Mouse (Mus musculus): ENCODE measurements around the gene Tmx1. TPM values are rescaled to one million over a fixed set of nuclear protein-coding genes. Genes with fewer than 3 reads are reported as not detected.

The Tmx1 gene
- 139 and 155 TPM in 2 replicates for polyA plus RNA-seq (2015; fragmentation: Nextera tagmentation; extraction: Ambion mirVana)

DNA sequence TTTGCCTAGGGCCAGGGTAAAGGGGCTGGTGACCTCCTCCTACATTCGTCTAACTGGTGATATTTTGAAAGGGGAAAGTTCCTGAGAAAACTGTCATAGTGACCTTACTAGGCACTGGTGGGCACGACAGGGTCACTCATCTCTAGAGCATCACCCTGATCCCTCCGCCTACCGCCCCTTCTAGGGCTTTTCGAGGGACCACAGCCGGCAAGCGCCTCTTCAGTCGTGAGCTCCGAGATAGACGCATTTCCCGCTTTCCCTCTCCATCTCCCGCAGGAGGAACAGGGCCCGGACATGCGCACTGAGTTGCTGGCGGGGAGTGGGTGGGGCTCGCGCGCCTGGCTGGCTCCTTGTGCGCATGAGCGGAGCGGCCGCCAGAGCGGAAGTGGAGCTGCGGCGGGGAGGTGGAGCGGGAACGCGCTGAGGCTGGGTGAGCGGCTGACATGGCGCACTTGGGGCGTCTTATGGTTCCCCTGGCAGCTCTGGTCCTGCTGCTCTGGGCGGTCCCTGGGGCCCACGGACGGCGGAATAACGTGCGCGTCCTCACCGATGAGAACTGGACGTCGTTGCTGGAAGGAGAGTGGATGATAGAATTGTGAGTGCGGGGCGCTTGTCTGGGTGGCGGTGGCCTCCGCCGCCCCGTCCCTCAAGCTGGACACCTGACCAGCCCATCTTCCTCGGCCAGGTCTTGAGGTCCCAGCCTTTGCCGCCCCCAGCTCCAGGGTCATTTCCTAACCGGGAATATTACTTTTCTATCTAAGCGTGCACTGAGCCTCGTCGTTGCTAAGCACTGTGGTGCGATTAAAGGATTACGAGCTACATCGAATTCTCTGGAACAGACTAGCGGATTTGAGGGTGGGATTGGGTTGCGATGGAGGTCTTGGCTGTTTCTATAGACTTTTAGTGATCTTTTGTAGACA, at the start of gene Tmx1:
Tmx1 (plus strand) TSS at position 370 of the 920 bp plus-strand sequence.
- Histone ChIP-seq H3K4me3 (peak within 1 kb of the TSS; percentile 75), H3K36me3 (peaks cover 7% of the 10 kb centered on the region), H3K27me3 (no peaks in the 10 kb centered on the region), H3K27ac (replicated peaks) (peak within 1 kb of the TSS; percentile 85), H3K9ac (peak within 1 kb of the TSS; percentile 86), H3K4me1 (replicated peaks) (peaks cover 29% of the 10 kb centered on the region), H3K9me3 (no peaks in the 10 kb centered on the region), H3K4me2 (peak within 1 kb of the TSS; percentile 74)
- ATAC-seq (ENCODE audit: low read depth), result peak; percentile 98
- under 1% methylated on average over 58 of the region's 58 CpGs for WGBS

DNA sequence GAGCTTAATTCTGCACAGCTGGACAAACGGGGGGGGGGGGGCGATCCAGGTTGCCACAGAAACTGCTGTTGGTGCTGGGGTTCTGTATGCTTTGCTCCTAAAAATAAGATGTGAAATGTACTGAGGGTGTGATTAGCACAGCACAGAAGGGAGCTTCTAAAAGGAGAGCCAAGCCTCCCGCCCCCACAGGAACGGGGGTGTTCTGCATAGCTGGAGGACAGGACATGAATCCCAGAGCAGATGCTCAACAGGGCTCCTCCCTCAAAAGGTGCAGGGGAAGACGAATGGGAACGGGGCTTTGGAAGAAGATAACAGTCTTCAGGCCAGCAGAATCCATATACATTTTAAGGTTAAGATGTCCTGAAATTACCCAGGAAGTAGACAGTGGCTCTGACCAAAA, 48.6 kb upstream of the Tmx1 start:
- no peak overlapping the region for H3K9ac ChIP-seq
- H3K27me3 ChIP-seq, result no peaks in the 10 kb centered on the region
- ATAC-seq (ENCODE audit: low read depth), result no peak

DNA sequence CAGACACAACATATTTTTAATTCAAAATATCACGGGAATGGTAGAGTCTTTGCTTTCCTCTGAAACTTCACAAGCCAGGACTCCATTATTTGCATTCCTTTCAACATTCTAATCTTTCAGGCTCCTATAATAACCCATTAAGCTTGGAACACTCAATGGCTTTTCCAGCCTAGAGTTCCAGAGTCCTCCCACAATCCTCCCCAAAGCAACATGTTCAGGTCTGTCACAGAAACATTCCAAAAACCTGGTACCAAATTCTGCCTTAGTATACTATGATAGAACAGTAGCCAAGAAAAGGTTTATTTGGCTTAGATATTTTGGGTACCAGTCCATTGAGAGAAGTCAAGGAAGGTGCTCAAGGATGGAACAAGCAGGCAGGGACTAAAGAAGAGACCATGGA, 44.5 kb upstream of the Tmx1 start:
- Histone ChIP-seq H3K4me1 (replicated peaks) (no peaks in the 10 kb centered on the region), H3K9me3 (no peaks in the 10 kb centered on the region), H3K4me2 (no peak overlapping the region), H3K27me3 (no peaks in the 10 kb centered on the region), H3K4me3 (no peak overlapping the region), H3K9ac (no peak overlapping the region), H3K36me3 (no peaks in the 10 kb centered on the region), H3K27ac (replicated peaks) (no peak overlapping the region)
- ATAC-seq (ENCODE audit: low read depth), result no peak
- 80% methylated on average over 1 of the region's 1 CpGs for WGBS

More for the DNA sequence above, 48.6 kb upstream of the Tmx1 start:
- Histone ChIP-seq H3K4me3 (no peak overlapping the region), H3K9me3 (no peaks in the 10 kb centered on the region), H3K4me1 (replicated peaks) (no peaks in the 10 kb centered on the region), H3K27ac (replicated peaks) (no peak overlapping the region), H3K36me3 (no peaks in the 10 kb centered on the region), H3K4me2 (no peak overlapping the region)
- 79% methylated on average over 6 of the region's 6 CpGs for WGBS

DNA sequence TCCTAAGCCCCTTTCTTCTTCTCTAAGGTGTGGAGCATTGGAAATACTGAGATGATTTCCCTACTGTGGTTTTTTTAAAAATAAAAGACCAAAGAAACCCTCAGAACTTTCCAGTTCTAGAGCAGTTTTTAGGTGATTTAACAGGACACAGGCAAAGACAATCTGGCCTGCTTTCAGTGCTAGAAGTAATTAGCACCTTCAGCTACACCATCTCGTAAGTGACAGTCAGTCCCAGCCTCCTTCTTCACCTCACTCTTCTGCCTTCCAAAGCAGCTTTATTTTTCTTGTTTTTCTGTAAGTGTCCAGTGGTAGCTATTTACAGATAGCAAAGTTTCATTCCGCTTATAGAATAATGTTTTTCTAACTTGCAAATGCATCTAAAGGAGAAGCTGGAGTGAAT, 43.3 kb upstream of the Tmx1 start:
- ATAC-seq (ENCODE audit: low read depth), result no peak
- Histone ChIP-seq H3K4me2 (no peak overlapping the region), H3K27me3 (no peaks in the 10 kb centered on the region), H3K4me1 (replicated peaks) (no peaks in the 10 kb centered on the region), H3K27ac (replicated peaks) (no peak overlapping the region), H3K36me3 (no peaks in the 10 kb centered on the region), H3K4me3 (no peak overlapping the region), H3K9me3 (no peaks in the 10 kb centered on the region), H3K9ac (no peak overlapping the region)
- 85% methylated on average over 2 of the region's 2 CpGs for WGBS

DNA sequence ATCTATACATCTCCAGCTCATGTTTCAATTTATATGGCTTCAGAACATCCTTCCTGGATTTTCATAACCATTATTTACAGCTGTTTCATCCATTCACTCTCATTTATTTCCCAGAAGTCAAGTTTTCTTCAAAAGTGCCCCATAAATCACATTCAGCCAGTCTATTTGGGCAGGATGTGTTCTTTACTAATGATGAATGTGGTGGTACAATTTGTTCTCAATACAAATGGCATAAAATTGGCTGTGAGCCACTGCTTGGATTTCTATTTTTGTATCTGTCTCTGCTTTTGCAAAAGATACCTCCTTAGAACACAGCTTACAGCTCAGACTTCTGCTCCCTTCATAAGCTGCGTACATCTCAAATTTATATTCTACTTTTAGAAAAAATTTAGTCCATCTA, 32.7 kb upstream of the Tmx1 start:
- no peak overlapping the region for H3K9ac ChIP-seq
- peaks cover 18% of the 10 kb centered on the region for H3K4me1 ChIP-seq (replicated peaks)
- H3K4me2 ChIP-seq, result no peak overlapping the region
- no peaks in the 10 kb centered on the region for H3K27me3 ChIP-seq
- no peak overlapping the region for H3K27ac ChIP-seq (replicated peaks)
- WGBS, result 86% methylated on average over 1 of the region's 1 CpGs
- no peak for ATAC-seq (ENCODE audit: low read depth)
- no peaks in the 10 kb centered on the region for H3K9me3 ChIP-seq
- H3K4me3 ChIP-seq, result no peak overlapping the region
- H3K36me3 ChIP-seq, result no peaks in the 10 kb centered on the region

DNA sequence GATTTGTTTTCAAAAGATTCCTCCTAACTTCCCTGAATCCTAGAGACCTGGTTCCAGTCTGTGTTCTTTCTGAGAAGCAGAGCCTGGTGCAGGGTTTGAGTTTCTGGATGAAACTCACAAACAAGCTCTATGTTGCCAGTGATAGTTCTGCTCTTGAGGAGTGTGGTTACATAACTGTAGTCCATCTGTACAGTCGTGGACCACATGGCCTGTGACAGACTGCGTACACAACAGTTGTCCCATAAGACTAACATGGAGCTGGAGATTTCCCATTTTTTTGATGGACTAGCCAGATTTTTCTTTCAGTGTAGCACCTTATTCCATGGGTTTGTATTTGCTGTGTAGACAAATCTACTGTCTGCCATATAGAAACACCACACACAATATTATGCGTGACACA, 31.9 kb upstream of the Tmx1 start:
- peaks cover 18% of the 10 kb centered on the region for H3K4me1 ChIP-seq (replicated peaks)
- H3K4me2 ChIP-seq, result no peak overlapping the region
- no peak overlapping the region for H3K4me3 ChIP-seq
- no peaks in the 10 kb centered on the region for H3K9me3 ChIP-seq
- no peak overlapping the region for H3K27ac ChIP-seq (replicated peaks)
- WGBS, result 86% methylated on average over 3 of the region's 3 CpGs
- no peak overlapping the region for H3K9ac ChIP-seq
- no peak for ATAC-seq (ENCODE audit: low read depth)
- no peaks in the 10 kb centered on the region for H3K36me3 ChIP-seq
- H3K27me3 ChIP-seq, result no peaks in the 10 kb centered on the region

DNA sequence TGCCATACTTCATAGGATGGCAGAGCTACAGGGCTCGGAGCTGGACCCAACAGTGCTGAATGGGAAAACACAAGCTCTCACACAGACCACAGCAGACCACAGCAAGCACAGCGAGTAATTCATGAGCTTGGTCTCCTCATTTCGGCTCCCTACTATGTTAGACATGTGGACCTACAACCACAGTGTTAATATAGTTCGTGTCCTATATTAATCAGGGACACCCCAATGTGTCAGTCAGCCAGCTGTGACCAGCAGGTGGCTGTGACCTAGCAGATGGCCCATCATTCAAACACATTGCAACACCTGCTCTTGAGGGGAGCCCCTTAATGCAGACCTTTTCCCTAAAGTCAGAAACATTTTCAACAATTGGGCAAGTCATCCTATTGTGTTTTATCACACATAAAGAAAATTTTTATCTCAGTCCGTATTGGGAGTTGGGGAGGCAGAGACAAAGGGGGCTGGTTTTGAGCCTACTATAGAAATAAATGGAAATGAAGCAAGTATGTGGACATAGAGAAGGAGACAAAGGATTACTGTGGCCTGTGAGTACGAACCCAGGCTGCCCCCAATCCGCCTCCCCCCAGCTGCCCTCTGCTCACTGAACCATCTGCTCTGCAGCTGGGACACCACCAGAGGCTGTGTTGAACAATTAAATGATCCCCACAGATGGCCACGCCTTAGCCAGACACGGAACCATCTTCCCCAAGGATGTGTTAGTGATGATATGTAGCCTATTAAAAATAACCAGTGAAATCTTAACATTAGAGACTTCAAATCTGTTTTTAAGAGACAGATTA, 30.4 kb upstream of the Tmx1 start:
- Histone ChIP-seq H3K36me3 (no peaks in the 10 kb centered on the region), H3K9me3 (no peaks in the 10 kb centered on the region), H3K4me1 (replicated peaks) (peaks cover 23% of the 10 kb centered on the region), H3K27ac (replicated peaks) (peak overlapping the region; percentile 64), H3K4me2 (no peak overlapping the region), H3K27me3 (no peaks in the 10 kb centered on the region), H3K9ac (no peak overlapping the region), H3K4me3 (no peak overlapping the region)
- 21% methylated on average over 9 of the region's 9 CpGs for WGBS
- ATAC-seq (ENCODE audit: low read depth), result peak; percentile 81

DNA sequence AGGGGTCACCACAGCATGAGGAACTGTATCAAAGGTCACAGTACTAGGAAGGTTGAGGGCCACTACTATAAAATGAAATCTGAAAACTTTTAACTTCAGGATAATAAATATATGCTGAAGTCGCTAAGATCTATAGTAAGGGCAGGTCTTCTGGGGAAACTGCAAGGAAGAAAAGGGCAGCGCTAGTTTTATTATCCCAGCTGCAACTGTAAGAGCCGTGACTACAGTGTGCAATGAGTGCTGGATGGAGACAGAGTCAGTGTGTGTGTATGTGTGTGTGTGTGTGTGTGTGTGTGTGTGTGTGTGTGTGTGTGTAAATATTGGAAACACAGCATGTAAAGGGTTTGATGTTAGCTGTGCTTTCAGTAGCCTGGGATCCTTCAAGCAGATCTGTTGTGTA, 25.0 kb upstream of the Tmx1 start:
- H3K9me3 ChIP-seq, result no peaks in the 10 kb centered on the region
- no peaks in the 10 kb centered on the region for H3K36me3 ChIP-seq
- no peak for ATAC-seq (ENCODE audit: low read depth)
- WGBS, result 54% methylated on average over 3 of the region's 3 CpGs
- peaks cover 14% of the 10 kb centered on the region for H3K4me1 ChIP-seq (replicated peaks)
- H3K4me2 ChIP-seq, result no peak overlapping the region
- no peak overlapping the region for H3K9ac ChIP-seq
- H3K4me3 ChIP-seq, result no peak overlapping the region
- H3K27ac ChIP-seq (replicated peaks), result no peak overlapping the region
- no peaks in the 10 kb centered on the region for H3K27me3 ChIP-seq

DNA sequence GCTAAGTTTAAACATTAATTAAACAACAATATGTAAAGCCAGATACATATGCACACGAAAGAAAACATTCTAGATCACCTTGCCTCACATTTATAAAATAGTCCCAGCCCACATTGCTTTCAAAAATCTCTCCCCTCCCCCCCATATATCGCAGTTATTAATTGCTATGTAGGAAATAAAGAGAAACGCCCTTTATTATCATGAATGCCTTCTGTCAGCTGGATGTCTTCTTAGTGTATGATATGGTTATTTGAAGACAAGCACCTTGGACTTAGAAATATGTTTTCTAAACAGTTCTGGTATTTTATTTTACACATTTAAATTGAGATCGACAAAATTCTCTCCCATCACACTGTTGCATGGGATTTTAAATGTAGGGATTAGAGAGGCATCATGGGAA, 23.3 kb upstream of the Tmx1 start:
- 82% methylated on average over 4 of the region's 4 CpGs for whole genome bisulfite sequencing
- H3K4me3 ChIP-seq, result no peak overlapping the region
- no peaks in the 10 kb centered on the region for H3K36me3 ChIP-seq
- H3K4me1 ChIP-seq (replicated peaks), result peaks cover 14% of the 10 kb centered on the region
- H3K4me2 ChIP-seq, result no peak overlapping the region
- no peaks in the 10 kb centered on the region for H3K9me3 ChIP-seq
- ATAC-seq (ENCODE audit: low read depth), result no peak
- no peaks in the 10 kb centered on the region for H3K27me3 ChIP-seq
- no peak overlapping the region for H3K27ac ChIP-seq (replicated peaks)
- H3K9ac ChIP-seq, result no peak overlapping the region

DNA sequence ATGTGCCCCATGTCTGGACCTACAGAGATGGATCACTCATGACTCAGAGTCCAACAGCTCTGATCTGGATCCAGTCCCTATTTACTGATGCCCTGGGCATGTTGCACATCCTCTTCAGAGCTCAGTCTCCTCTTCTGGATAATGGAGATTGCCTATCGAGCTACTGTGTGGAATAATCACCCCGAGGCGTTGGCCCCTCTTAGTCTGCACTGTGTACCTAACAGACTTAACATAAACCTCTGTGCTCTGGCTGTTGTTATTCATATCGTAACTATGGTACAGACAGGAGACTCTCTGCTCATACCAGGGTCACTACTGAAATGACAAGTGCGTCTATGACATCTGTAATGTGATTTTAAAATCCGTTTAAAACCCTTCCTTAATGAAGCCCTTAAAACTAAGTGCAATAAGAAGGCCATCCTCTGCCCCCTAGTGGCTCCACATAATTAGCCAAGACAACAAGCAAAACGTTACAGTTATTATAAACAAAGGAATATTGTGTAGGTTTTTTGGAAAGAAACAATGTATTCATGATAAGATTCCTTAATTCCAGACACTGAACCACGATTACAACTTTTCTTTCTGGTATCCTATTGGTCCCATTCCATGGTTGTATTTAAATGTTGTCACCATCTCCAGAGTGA, 22.5 kb upstream of the Tmx1 start:
- H3K27me3 ChIP-seq, result no peaks in the 10 kb centered on the region
- H3K36me3 ChIP-seq, result no peaks in the 10 kb centered on the region
- H3K9ac ChIP-seq, result no peak overlapping the region
- 22% methylated on average over 8 of the region's 8 CpGs for WGBS
- H3K27ac ChIP-seq (replicated peaks), result no peak overlapping the region
- ATAC-seq (ENCODE audit: low read depth), result peak; percentile 49
- no peak overlapping the region for H3K4me3 ChIP-seq
- no peaks in the 10 kb centered on the region for H3K9me3 ChIP-seq
- H3K4me1 ChIP-seq (replicated peaks), result peaks cover 14% of the 10 kb centered on the region
- peak overlapping the region; percentile 18; the same call in 1 of the 2 replicates for H3K4me2 ChIP-seq

DNA sequence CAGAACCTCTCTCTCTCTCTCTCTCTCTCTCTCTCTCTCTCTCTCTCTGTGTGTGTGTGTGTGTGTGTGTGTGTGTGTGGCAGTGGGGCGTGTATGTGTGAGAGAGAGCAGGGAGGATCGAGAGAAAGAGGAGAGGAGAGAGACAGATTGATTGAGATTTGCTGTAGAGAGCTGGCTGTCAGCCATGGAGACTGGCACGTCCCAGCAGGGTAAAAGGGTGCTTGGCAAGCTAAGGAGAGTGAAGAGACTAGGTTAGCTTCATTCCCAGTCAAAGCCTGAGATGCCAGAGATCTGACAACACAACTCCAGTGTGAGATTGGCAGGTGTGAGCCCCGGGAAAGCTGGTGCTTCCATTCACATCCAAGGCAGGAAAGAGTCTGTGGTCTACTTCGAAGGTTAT, 21.5 kb upstream of the Tmx1 start:
- ATAC-seq (ENCODE audit: low read depth), result peak; percentile 38; the same call in 1 of the 2 replicates
- Histone ChIP-seq H3K36me3 (no peaks in the 10 kb centered on the region), H3K9me3 (no peaks in the 10 kb centered on the region), H3K4me2 (no peak overlapping the region), H3K9ac (no peak overlapping the region), H3K27me3 (no peaks in the 10 kb centered on the region), H3K27ac (replicated peaks) (no peak overlapping the region), H3K4me1 (replicated peaks) (peaks cover 14% of the 10 kb centered on the region), H3K4me3 (no peak overlapping the region)
- 54% methylated on average over 5 of the region's 5 CpGs for WGBS

DNA sequence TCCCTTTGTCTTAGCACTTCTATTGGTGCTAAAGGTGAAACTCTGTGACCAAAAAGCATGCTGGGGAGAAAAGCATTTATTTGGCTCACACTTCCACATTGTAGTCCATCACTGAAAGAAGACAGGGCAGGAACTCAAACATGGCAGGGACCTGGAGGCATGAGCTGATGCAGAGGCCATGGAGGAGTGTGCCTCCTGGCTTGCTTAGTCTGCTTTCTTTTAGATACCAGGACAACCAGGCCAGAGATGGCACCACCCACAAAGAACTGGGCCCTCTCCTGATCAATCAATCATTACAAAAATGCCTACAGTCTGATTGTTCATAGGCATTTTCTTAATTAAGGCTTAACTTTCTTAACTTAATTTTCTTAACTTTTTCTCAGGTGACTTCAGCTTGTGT, 2.9 kb upstream of the Tmx1 start:
- no peaks in the 10 kb centered on the region for H3K36me3 ChIP-seq
- no peak overlapping the region for H3K9ac ChIP-seq
- no peaks in the 10 kb centered on the region for H3K27me3 ChIP-seq
- H3K9me3 ChIP-seq, result no peaks in the 10 kb centered on the region
- peaks cover 20% of the 10 kb centered on the region for H3K4me1 ChIP-seq (replicated peaks)
- ATAC-seq (ENCODE audit: low read depth), result no peak
- no peak overlapping the region for H3K4me3 ChIP-seq
- H3K27ac ChIP-seq (replicated peaks), result no peak overlapping the region
- H3K4me2 ChIP-seq, result no peak overlapping the region
